20 mouse cellular contexts compared by ENCODE assay signal in genomic region chr6:143943126-143943525, GRCm38 (mm10).
A peak's percentile ranks its signal among the peaks of the same experiment; 100 is the strongest.
DNase-seq lines count a peak whose midpoint lies in the region; ATAC-seq and TF ChIP-seq lines count a peak whose summit lies in the region.
"Had no signal": no experiment of that assay in that cellular context is flagged by ENCODE, and none has a peak within 500 bp of the region (broad histone marks: within the 10 kb centered on the region; RNA-seq: fewer than 3 reads in every experiment).

No protein-coding gene starts in this region.

- no peak overlapping the region for H3K9ac ChIP-seq in intestine, embryonic 14.5 days (ENCODE audit: low read length)
- no peak overlapping the region for H3K9ac ChIP-seq in intestine, embryonic 15.5 days
- H3K9ac ChIP-seq in liver, embryonic 14.5 days (replicated peaks), result no peak overlapping the region
- H3K9ac ChIP-seq in hindbrain, embryonic 11.5 days (ENCODE audit: low read depth, low read length), result no peak overlapping the region
- H3K9ac ChIP-seq: hindbrain, embryonic 13.5 days had no signal

- H3K4me3 ChIP-seq in intestine, embryonic 14.5 days (ENCODE audit: low read depth, low read length), result no peak overlapping the region
- no peak overlapping the region for H3K4me3 ChIP-seq in intestine, embryonic 15.5 days (replicated peaks)
- peak overlapping the region; percentile 15 for H3K4me3 ChIP-seq in testis, adult 2 months (ENCODE audit: control insufficient read depth, low read depth, low read length)
- H3K4me3 ChIP-seq in liver, embryonic 14.5 days (ENCODE audit: insufficient read depth in 1 of 2, low read depth in 2 of 2, low read length in 2 of 2), result no peak overlapping the region
- no peak overlapping the region for H3K4me3 ChIP-seq in hindbrain, embryonic 11.5 days (ENCODE audit: low read depth, low read length)
- H3K4me3 ChIP-seq: heart, adult 2 months; hindbrain, embryonic 13.5 days had no signal

- no peaks in the 10 kb centered on the region for H3K9me3 ChIP-seq in intestine, embryonic 14.5 days (ENCODE audit: control insufficient read depth, low read length)
- no peaks in the 10 kb centered on the region for H3K9me3 ChIP-seq in intestine, embryonic 15.5 days
- no peaks in the 10 kb centered on the region for H3K9me3 ChIP-seq in liver, embryonic 14.5 days (ENCODE audit: control insufficient read depth, low read length)
- no peaks in the 10 kb centered on the region for H3K9me3 ChIP-seq in hindbrain, embryonic 11.5 days (ENCODE audit: control insufficient read depth, low read length)
- H3K9me3 ChIP-seq: hindbrain, embryonic 13.5 days had no signal

- ATAC-seq in intestine, embryonic 14.5 days (replicated peaks; ENCODE audit: low FRiP score, low TSS enrichment, low read depth), result no peak
- ATAC-seq in intestine, embryonic 15.5 days, result no peak
- peak; percentile 11; the same call in 1 of the 2 replicates for ATAC-seq in liver, embryonic 14.5 days (ENCODE audit: insufficient read depth)
- ATAC-seq in hindbrain, embryonic 11.5 days (ENCODE audit: low FRiP score), result no peak
- ATAC-seq: activated CD4-positive, CD25-positive, alpha-beta regulatory T cell, adult 4 months; forebrain, embryonic 14.5 days; hindbrain, embryonic 16.5 days had no signal

- TF ChIP-seq EP300 in liver, embryonic 14.5 days (IDR thresholded peaks at IDR 0.05; ENCODE audit: low read depth), result no peak

- no peaks in the 10 kb centered on the region for H3K36me3 ChIP-seq in intestine, embryonic 14.5 days (ENCODE audit: control insufficient read depth, insufficient read depth, low read length)
- no peaks in the 10 kb centered on the region for H3K36me3 ChIP-seq in intestine, embryonic 15.5 days
- H3K36me3 ChIP-seq in testis, adult 2 months (ENCODE audit: control insufficient read depth, insufficient read depth, low read length), result no peaks in the 10 kb centered on the region
- H3K36me3 ChIP-seq in liver, embryonic 14.5 days (replicated peaks; ENCODE audit: control insufficient read depth, insufficient read depth, low read depth), result no peaks in the 10 kb centered on the region
- H3K36me3 ChIP-seq in hindbrain, embryonic 11.5 days (ENCODE audit: control insufficient read depth, insufficient read depth, low read length), result no peaks in the 10 kb centered on the region
- H3K36me3 ChIP-seq: hindbrain, embryonic 13.5 days had no signal

- no peaks in the 10 kb centered on the region for H3K4me1 ChIP-seq in intestine, embryonic 14.5 days (replicated peaks; ENCODE audit: control insufficient read depth, insufficient read depth, low read length)
- H3K4me1 ChIP-seq in intestine, embryonic 15.5 days (replicated peaks), result no peaks in the 10 kb centered on the region
- H3K4me1 ChIP-seq in testis, adult 2 months (ENCODE audit: control insufficient read depth, insufficient read depth, low read length), result peaks cover 2% of the 10 kb centered on the region
- H3K4me1 ChIP-seq in liver, embryonic 14.5 days (replicated peaks; ENCODE audit: control insufficient read depth in 2 of 2, insufficient read depth in 2 of 2, low read length in 1 of 2), result no peaks in the 10 kb centered on the region
- no peaks in the 10 kb centered on the region for H3K4me1 ChIP-seq in hindbrain, embryonic 11.5 days (replicated peaks; ENCODE audit: control insufficient read depth, insufficient read depth, low read length)

- 87% methylated on average over 5 of the region's 5 CpGs for WGBS in intestine, embryonic 14.5 days
- WGBS in intestine, embryonic 15.5 days, result 93% methylated on average over 5 of the region's 5 CpGs
- WGBS in liver, embryonic 14.5 days (ENCODE audit: insufficient replicate concordance), result 32% methylated on average over 5 of the region's 5 CpGs
- 93% methylated on average over 5 of the region's 5 CpGs for WGBS in hindbrain, embryonic 11.5 days

- H3K27me3 ChIP-seq in intestine, embryonic 14.5 days (replicated peaks; ENCODE audit: control insufficient read depth, insufficient read depth, low read length), result no peaks in the 10 kb centered on the region
- H3K27me3 ChIP-seq in intestine, embryonic 15.5 days (replicated peaks), result no peaks in the 10 kb centered on the region
- H3K27me3 ChIP-seq in testis, adult 2 months (ENCODE audit: control insufficient read depth, insufficient read depth, low read length), result no peaks in the 10 kb centered on the region
- H3K27me3 ChIP-seq in liver, embryonic 14.5 days (ENCODE audit: control insufficient read depth, insufficient read depth, low read length), result no peaks in the 10 kb centered on the region
- H3K27me3 ChIP-seq in hindbrain, embryonic 11.5 days (ENCODE audit: control insufficient read depth, insufficient read depth, low read length), result no peaks in the 10 kb centered on the region
- H3K27me3 ChIP-seq: hindbrain, embryonic 13.5 days had no signal

- TF ChIP-seq POLR2A in testis, adult 2 months (IDR thresholded peaks at IDR 0.05; ENCODE audit: control insufficient read depth, low read depth, low read length), result no peak

- DNase-seq in intestine, embryonic 14.5 days (ENCODE audit: low spot score), result peak; percentile 29
- no peak for DNase-seq in testis, postnatal 14 days (ENCODE audit: low spot score)
- no peak for DNase-seq in liver, embryonic 14.5 days (ENCODE audit: low read depth in 3 of 3, low spot score in 3 of 3)
- DNase-seq in hindbrain, embryonic 11.5 days (ENCODE audit: low spot score), result no peak
- DNase-seq in left cerebral cortex, adult 8-10 months (ENCODE audit: low spot score in 2 of 2), result no peak
- DNase-seq: adrenal gland, adult 8-10 months; adrenal gland, postnatal 25 days; cerebellum, adult 11-12 months; cerebellum, adult 8-10 months; cerebellum, postnatal 10 days; cerebellum, postnatal 36 days; gastrocnemius, postnatal 25 days; heart, adult 2 months had no signal

- no peak overlapping the region for H3K4me2 ChIP-seq in intestine, embryonic 14.5 days (ENCODE audit: low read length)
- H3K4me2 ChIP-seq in intestine, embryonic 15.5 days (replicated peaks), result no peak overlapping the region
- H3K4me2 ChIP-seq in liver, embryonic 14.5 days (ENCODE audit: low read depth), result no peak overlapping the region
- H3K4me2 ChIP-seq in hindbrain, embryonic 11.5 days (replicated peaks; ENCODE audit: low read depth, low read length), result no peak overlapping the region
- H3K4me2 ChIP-seq: heart, embryonic 11.5 days; hindbrain, embryonic 13.5 days had no signal

- no peak overlapping the region for H3K27ac ChIP-seq in intestine, embryonic 14.5 days (ENCODE audit: low read depth)
- no peak overlapping the region for H3K27ac ChIP-seq in intestine, embryonic 15.5 days
- no peak overlapping the region for H3K27ac ChIP-seq in testis, adult 2 months (ENCODE audit: control insufficient read depth, insufficient read depth, low read depth, low read length)
- no peak overlapping the region for H3K27ac ChIP-seq in liver, embryonic 14.5 days
- H3K27ac ChIP-seq in hindbrain, embryonic 11.5 days (ENCODE audit: low read depth, low read length), result no peak overlapping the region
- H3K27ac ChIP-seq: heart, adult 2 months; hindbrain, embryonic 13.5 days had no signal

- no peak for TF ChIP-seq CTCF in testis, adult 2 months (IDR thresholded peaks at IDR 0.05; ENCODE audit: control insufficient read depth, insufficient read depth, insufficient replicate concordance, low read depth, low read length)
- TF ChIP-seq CTCF in liver, embryonic 14.5 days (IDR thresholded peaks at IDR 0.05; ENCODE audit: low read depth), result no peak
